Mouse (Mus musculus): ENCODE measurements around the gene Zfp414.

GRCm38 (mm10) chr17:33631236-33631635 is 2.3 kb downstream of the Zfp414 start:
- TF ChIP-seq GATA1 (IDR thresholded peaks at IDR 0.05; ENCODE audit: borderline replicate concordance, low read length) (no peak), FLI1 (IDR thresholded peaks at IDR 0.05; ENCODE audit: low read length) (no peak)
